Mouse (Mus musculus) ovary, postnatal 10 days (tissue): Measurements from ENCODE around the gene Kmt2b.

ENCODE experiments used
- DNase-seq: peaks from one replicate; pipeline ENCODE4 v3.0.0; 2022; ENCODE audit warnings: low spot score

Kmt2b gene

DNA sequence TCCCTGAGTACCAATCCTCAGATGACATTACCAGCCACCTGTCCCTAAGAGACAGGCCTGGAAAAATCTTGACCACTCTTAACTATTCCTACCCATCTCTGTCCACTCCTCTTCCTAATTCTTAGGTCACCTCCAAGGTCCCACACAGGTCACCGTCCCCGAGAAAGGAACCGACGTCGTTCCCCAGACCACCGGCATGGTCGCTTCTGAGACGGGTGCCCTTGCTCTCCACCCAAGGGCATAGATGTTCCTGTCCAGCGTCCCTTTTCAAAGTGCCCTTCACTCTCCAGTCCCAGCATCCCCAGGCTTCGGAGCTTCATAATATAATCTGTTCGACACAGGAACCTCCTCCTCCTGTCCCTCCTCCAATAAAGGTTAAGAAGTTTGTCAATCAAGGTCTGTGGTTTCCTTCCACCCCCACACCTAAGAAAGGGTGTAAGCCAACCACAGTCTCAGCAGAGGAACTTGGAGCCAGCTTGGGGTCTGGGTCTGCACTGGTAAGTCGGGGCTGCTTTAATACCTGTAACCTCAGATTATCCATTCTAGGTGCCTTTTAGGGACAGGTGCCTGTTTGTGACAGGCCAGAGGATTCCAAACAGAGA is 23.5 kb downstream of the Kmt2b start, which contains the start of gene Igflr1:
Gene Igflr1, plus strand, starts transcription at position 458 of the 602 bp plus-strand sequence.
- DNase-seq: no peak

DNA sequence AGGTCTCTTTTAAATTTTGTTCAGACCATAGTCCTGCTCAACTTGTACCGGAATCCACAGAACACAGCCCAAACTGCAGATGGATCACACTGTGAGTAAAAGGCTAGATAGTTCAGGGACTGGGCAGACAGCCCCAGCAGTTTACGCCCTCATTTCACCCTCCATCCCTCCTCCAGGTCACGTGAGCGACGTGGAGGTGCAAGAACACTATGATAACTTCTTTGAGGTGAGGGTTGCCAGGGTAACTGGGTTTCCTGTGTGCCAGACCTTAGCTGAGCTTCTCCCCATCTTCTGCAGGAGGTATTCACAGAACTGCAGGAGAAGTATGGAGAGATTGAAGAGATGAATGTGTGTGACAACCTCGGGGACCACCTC is 24.6 kb downstream of the Kmt2b start:
- DNase-seq: no peak

DNA sequence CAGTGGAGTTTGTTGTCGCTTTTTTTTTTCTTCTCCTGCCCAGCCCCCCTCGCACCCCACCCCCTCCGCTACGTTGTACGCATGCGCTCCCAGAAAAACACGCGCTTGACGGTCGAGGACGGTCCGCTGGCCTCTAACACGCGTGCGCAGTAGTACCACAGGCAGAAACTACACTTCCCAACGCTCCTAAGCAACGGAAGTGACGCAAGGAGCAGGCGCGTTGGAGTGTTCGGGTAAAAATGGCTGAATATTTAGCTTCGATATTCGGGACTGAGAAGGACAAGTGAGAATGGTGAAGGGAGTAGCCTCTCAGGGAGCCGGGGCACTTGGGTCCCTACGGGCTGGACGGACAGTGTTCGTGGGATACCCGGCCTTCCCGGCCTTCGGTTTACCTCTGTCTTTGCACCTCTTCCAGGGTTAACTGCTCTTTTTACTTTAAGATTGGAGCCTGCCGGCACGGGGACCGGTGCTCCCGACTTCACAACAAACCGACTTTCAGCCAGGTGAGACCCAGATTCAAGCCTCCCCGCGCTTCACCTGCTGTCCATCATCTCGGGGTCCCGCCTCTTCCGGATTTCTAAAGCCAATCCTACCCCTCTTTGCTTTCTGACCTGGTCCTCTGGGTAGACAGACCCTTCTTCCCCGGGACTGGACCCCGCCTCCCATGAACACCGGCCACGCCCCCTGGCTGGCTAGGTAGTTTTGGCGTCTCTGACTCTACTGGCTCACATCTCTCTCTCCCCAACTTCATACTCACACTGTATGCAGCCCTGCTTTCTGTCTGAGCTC is 25.2 kb downstream of the Kmt2b start, which contains the start of the genes U2af1l4, Gm49396 and Psenen:
Gene U2af1l4, plus strand, starts transcription at position 185 of the 789 bp plus-strand sequence.
Gene Gm49396, plus strand, starts transcription at position 228 of the 789 bp plus-strand sequence.
Gene Psenen, minus strand, starts transcription at position 511 of the 789 bp plus-strand sequence.
- DNase-seq: peak; percentile 83

GRCm38 (mm10) chr7:30562526-30563116 is 25.9 kb downstream of the Kmt2b start:
- peak; percentile 21 for DNase-seq

DNA sequence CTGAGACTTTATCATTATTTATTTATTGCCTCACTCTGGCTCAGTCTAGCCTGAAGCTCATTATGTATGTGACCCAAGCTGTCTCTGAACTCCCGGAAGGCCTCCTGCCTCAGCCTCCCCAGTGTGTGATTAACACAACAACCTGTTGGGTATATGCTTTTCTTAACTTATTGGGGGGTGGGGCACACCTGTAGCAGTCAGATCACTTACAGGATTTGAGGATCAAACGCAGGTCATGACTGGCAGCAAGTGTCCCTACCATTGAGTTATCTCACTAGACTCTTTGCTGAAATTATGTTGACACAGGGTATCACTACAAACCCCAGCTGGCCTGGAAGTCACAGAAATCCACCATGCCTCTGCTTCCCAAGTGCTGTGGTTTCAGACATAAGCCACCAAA is 28.2 kb downstream of the Kmt2b start:
- no peak for DNase-seq

DNA sequence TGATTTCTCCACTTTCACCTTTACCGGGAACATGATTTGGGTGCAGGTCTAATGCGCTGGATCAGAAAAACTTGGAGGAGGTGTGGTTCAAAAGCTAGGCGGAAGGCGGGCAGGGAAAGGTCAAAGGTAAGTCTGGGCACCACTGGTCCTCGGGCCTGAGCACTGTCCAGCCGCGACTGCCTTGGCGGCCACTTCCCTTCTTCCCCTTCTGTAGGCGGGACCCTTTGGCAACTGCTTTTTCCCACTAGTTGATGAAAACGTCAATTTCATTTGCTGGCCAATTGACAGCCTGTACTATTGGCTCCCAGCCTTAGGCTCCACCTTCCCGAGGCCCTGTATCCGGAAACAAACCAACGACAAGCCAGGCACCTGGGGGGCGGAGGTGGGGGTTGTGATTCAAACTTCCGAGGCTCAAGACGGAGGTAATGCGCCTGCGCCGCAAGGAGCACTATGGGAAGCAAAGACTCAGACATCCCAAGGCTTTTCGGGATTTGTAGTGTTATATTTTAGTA is 29.0 kb downstream of the Kmt2b start, which contains the start of gene Lin37:
Gene Lin37, minus strand, starts transcription at position 396 of the 512 bp plus-strand sequence.
- peak; percentile 72 for DNase-seq

DNA sequence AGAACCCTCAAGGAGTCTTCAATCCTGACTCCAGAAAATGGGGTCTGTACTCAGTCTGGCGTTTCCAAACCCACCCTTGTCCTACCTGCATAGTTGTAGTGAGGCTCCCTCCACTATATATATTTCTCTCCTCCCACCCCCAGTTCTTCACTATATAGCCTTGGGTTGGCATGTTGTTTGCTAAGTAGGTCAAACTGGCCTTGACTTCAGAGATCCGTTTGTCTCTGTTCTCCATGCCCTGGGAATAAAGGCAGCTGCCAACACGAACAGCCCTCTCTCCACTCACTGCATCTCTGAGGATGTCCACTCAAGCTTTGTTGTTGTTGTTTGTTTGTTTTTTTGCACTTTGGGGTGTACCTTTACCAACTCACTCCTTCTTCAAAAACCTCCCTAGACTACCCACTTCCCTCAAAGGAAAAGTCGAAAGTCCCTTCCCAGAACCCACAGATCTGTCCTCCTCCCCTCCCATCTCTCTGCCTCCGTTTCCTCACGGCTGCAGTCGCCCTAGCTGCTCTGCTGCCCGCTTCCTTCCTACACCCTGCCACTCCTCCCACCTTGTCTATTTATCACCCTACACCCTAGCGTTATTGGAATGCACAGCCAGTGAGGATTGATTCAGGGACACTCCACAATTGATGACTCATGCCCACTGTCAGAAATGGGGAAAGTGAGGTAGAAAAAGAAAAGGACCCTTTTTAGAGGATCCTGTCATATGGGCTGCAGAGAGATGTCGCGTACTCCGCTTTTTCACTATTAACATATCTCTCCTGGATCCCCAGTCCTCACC is 29.7 kb downstream of the Kmt2b start:
- no peak for DNase-seq

DNA sequence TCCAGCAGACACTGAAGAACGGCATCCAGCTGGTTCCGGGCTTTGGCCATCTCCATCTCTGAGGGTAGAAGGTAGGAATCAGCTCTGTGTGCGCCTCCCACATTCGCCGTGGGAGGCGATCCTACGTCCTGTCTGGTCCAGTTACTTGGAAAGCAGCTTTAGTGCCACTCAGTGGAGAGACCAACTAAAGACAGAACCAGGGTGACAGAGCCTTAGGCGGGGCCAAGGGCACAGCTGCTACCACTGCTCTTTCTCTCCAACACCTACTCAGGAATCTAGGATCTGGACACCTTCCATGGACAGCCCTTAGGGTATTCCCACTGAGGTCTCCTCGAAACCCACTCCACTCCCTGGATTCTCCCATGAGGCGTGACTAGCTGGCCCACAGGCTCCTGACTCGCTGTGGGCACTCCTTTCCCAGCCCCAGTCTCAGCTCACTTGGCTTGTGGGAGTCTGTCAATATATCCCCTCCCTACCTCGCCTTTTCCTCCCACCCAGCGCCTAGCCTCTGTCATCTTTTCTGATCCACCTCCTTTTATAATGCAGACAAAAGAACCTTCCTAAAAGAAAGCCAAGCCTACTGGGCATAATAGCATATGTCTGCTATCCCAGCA is 30.5 kb downstream of the Kmt2b start:
- DNase-seq: no peak

GRCm38 (mm10) chr7:30556894-30557536 is 31.5 kb downstream of the Kmt2b start:
- no peak for DNase-seq

DNA sequence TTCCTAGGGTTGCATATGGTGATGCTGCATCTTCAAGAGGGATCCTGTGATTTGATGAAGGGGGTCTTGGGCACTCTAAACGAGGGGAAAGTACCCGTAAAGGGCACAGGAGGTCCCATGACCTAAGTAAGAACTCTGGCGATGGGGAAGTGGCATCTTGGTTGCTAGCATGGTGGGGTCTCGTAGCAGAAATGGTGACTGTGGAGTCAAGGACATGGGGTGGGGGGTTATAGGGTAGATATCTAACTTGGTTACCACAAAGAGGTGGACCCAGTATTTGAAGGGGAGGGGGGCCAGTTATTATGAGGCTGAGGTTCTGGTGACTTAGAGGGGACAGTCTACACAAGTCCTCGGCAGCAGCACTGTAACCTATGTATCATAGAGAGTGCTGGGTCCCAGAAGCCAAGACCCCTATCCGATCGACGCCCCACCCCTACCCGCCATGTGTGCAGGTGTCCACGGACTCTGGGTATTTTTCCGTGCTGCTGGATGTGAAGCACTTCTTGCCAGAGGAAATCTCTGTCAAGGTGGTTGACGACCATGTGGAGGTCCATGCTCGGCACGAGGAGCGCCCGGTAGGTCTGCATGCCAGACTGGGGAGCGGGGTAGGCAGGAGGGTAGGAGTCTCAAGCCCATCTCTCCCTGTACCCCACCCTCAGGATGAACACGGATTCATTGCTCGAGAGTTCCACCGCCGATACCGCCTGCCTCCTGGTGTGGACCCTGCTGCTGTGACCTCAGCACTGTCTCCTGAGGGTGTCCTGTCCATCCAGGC is 34.5 kb downstream of the Kmt2b start:
- DNase-seq: no peak

GRCm38 (mm10) chr7:30553021-30553589 is 35.4 kb downstream of the Kmt2b start:
- no peak for DNase-seq

DNA sequence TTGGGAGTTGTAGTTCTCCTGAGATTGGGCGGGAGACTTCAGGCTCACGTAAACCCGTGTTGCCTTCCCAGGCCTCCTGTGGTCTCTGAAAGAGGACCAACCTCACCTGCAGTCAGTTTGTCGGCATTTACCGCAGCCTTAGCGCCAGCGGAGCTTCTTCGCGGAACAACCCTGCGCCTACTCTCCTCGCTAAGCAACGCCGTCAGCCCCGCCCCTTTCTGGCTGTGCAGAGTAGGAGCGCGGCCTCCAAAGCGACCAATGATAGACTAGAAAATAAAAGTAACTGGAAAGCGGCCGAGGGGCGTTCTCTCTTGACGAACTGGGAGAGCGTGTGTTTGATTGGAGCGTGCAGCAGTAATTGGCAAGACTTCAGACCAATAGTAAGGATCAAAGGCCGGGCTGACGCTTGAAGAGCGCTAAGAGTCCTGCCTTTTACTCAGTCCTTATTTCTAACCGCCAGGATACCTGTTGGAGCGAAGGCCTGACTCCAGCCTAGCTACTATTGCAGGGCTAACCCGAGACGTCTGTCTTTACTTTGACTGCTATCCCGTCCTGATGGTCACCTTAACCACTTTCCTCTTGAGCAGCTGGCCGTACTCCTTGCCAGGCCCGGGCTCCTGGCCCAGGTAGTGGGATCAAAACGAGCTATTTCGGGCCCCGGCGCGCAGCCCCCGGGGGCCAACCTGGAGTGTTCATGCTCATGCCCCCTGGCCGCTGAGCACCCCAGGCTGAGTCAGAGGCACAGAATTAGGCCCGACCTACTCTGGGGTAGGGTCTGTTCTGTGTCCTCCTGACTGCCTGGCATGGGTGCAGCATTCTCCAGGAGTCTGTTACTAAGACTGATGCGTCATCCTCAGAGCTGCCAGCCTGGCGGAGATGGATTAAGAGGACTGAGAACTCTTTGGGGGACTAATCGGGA is 36.2 kb downstream of the Kmt2b start, which contains the start of the genes Hspb6 and Proser3:
Gene Hspb6, plus strand, starts transcription at position 77 of the 919 bp plus-strand sequence.
Gene Proser3, minus strand, starts transcription at position 198 of the 919 bp plus-strand sequence.
- DNase-seq: peak; percentile 89

- no peak for DNase-seq
Measured at GRCm38 (mm10) chr7:30551445-30552101, 37.0 kb downstream of the Kmt2b start.

- no peak for DNase-seq
Measured at GRCm38 (mm10) chr7:30550603-30551002, 37.9 kb downstream of the Kmt2b start.

DNA sequence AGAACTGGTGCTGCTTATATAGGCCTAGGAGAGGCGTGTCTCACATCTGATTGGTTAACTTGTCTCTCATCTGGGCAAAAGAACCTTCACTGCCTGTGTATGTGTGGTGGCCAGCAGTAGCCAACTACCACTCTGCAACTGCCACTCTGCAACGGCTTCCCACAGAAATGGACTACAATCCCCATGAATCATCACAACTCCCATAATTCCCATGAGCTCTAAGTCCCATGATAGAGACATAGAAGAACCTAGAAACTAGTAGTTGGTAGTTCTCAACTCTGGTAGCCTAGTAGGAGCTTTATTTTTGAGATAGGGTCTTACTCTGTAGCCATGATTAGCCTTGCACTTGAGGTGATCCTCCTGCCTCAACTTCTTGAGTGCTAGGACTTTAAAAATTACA is 38.6 kb downstream of the Kmt2b start:
- no peak for DNase-seq

DNA sequence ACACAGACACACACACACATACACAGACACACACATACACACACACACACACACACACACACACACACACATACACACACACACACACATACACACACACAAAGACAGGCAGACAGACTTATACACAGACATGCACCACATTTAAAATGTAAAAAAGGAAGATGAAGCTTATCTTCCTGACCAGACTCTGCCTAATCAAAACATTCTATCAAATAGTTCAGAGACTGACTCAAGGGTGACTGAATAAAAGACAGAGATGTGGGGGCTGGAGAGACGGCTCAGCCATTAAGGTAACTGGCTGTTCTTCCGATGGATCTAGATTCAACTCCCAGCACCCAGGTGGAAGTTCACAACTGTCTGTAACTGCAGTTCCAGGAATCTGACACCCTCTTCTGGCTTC is 44.2 kb downstream of the Kmt2b start:
- DNase-seq: no peak

- no peak for DNase-seq
Measured at GRCm38 (mm10) chr7:30540572-30540971, 48.0 kb downstream of the Kmt2b start.
